In the genomic region with DNA sequence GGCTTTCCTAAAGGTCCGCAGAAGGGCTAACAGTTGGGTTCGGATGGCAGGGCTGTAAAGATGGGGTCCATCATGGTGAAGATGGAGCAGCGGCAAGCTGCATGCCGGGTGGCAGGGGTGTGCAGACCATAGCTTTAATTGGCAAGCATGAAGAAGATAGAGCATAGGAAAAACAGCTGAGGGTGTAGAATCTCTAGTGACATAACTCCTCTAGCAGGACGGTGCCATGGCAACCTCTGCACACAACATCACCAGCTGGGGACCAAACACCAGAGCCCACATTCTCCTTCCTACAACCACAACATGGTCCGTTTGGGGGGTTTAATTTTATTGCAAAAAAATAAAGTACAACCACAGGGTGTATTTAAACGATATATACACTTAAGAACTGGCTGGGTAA, we compare ENCODE assay signal across 15 mouse cellular contexts.
"Had no signal": no experiment of that assay in that cellular context is flagged by ENCODE, and none has a peak within 500 bp of the region (broad histone marks: within the 10 kb centered on the region; RNA-seq: fewer than 3 reads in every experiment).

No protein-coding gene starts in this region.

- DNase-seq: kidney, adult 18-20 months; kidney, postnatal 10 days; kidney, postnatal 4 days; lung, adult 2 months; lung, postnatal 36 days; right cerebral cortex, adult 18-20 months; right cerebral cortex, postnatal 25 days; thymus, postnatal 4 days had no signal

- H3K4me1 ChIP-seq: liver, embryonic 15.5 days had no signal

- H3K4me3 ChIP-seq: left cerebral cortex, adult 2 months; liver, embryonic 15.5 days; neural tube, embryonic 15.5 days had no signal

- H3K27ac ChIP-seq: left cerebral cortex, adult 2 months; liver, embryonic 15.5 days; neural tube, embryonic 15.5 days; stomach, postnatal 0 days had no signal

- H3K9me3 ChIP-seq: liver, embryonic 15.5 days; neural tube, embryonic 15.5 days had no signal

- H3K4me2 ChIP-seq: liver, embryonic 11.5 days; liver, embryonic 15.5 days; neural tube, embryonic 15.5 days had no signal

- H3K9ac ChIP-seq: liver, embryonic 15.5 days; neural tube, embryonic 15.5 days had no signal

- ATAC-seq: lung, postnatal 0 days; midbrain, embryonic 16.5 days had no signal

- H3K27me3 ChIP-seq: liver, embryonic 15.5 days; neural tube, embryonic 15.5 days had no signal
